Mouse (Mus musculus): Measurements from ENCODE around the gene Olfr351. TPM values are rescaled to one million over a fixed set of nuclear protein-coding genes. Genes with fewer than 3 reads are reported as not detected.

Gene Olfr351
- not detected for polyA plus RNA-seq (2014; fragmentation: Illumina TruSeq; extraction: RNeasy Lipid Tissue Mini Kit (QIAGEN cat#74804); ENCODE audit: low read depth, low replicate concordance)

GRCm38 (mm10) chr2:36862560-36862959 lies at the start of gene Olfr351:
Gene Olfr351 (minus strand): TSS chr2:36862660.

GRCm38 (mm10) chr2:36905380-36905779 lies 42.9 kb upstream of the Olfr351 start, which contains the start of gene Olfr354:
Gene Olfr354 (plus strand): TSS chr2:36905680.

GRCm38 (mm10) chr2:36892836-36893235 lies 30.4 kb upstream of the Olfr351 start, which contains the start of gene Olfr353:
Gene Olfr353 (minus strand): TSS chr2:36892936.

GRCm38 (mm10) chr2:36868160-36868559 lies 5.7 kb upstream of the Olfr351 start, which contains the start of gene Olfr352:
Gene Olfr352 (plus strand): TSS chr2:36868460.

GRCm38 (mm10) chr2:36846010-36846409 lies 16.4 kb downstream of the Olfr351 start, which contains the start of gene Olfr350:
Gene Olfr350 (plus strand): TSS chr2:36846310.

GRCm38 (mm10) chr2:36816932-36817331 lies 45.5 kb downstream of the Olfr351 start, which contains the start of gene Olfr3:
Gene Olfr3 (minus strand): TSS chr2:36817032.

Other genes starting within 250 kb of the Olfr351 start
- not detected for gene Olfr345, start 222.6 kb downstream of the Olfr351 start, polyA plus RNA-seq (2014; fragmentation: Illumina TruSeq; extraction: RNeasy Lipid Tissue Mini Kit (QIAGEN cat#74804); ENCODE audit: low read depth, low replicate concordance)
- not detected for gene Olfr346, start 176.9 kb downstream of the Olfr351 start, polyA plus RNA-seq (2014; fragmentation: Illumina TruSeq; extraction: RNeasy Lipid Tissue Mini Kit (QIAGEN cat#74804); ENCODE audit: low read depth, low replicate concordance)
- not detected for gene Olfr347, start 130.8 kb downstream of the Olfr351 start, polyA plus RNA-seq (2014; fragmentation: Illumina TruSeq; extraction: RNeasy Lipid Tissue Mini Kit (QIAGEN cat#74804); ENCODE audit: low read depth, low replicate concordance)
- not detected for gene Olfr348, start 78.4 kb downstream of the Olfr351 start, polyA plus RNA-seq (2014; fragmentation: Illumina TruSeq; extraction: RNeasy Lipid Tissue Mini Kit (QIAGEN cat#74804); ENCODE audit: low read depth, low replicate concordance)
- not detected for gene Olfr50, start 72.1 kb downstream of the Olfr351 start, polyA plus RNA-seq (2014; fragmentation: Illumina TruSeq; extraction: RNeasy Lipid Tissue Mini Kit (QIAGEN cat#74804); ENCODE audit: low read depth, low replicate concordance)
- gene Olfr3, start 45.6 kb downstream of the Olfr351 start, polyA plus RNA-seq (2014; fragmentation: Illumina TruSeq; extraction: RNeasy Lipid Tissue Mini Kit (QIAGEN cat#74804); ENCODE audit: low read depth, low replicate concordance) = not detected
- gene Olfr350, start 16.4 kb downstream of the Olfr351 start, polyA plus RNA-seq (2014; fragmentation: Illumina TruSeq; extraction: RNeasy Lipid Tissue Mini Kit (QIAGEN cat#74804); ENCODE audit: low read depth, low replicate concordance) = not detected
- gene Olfr352, start 5.8 kb upstream of the Olfr351 start, polyA plus RNA-seq (2014; fragmentation: Illumina TruSeq; extraction: RNeasy Lipid Tissue Mini Kit (QIAGEN cat#74804); ENCODE audit: low read depth, low replicate concordance) = not detected
- gene Olfr353, start 30.3 kb upstream of the Olfr351 start, polyA plus RNA-seq (2014; fragmentation: Illumina TruSeq; extraction: RNeasy Lipid Tissue Mini Kit (QIAGEN cat#74804); ENCODE audit: low read depth, low replicate concordance) = not detected
- gene Olfr354, start 43.0 kb upstream of the Olfr351 start, polyA plus RNA-seq (2014; fragmentation: Illumina TruSeq; extraction: RNeasy Lipid Tissue Mini Kit (QIAGEN cat#74804); ENCODE audit: low read depth, low replicate concordance) = not detected
- gene Olfr355, start 66.2 kb upstream of the Olfr351 start, polyA plus RNA-seq (2014; fragmentation: Illumina TruSeq; extraction: RNeasy Lipid Tissue Mini Kit (QIAGEN cat#74804); ENCODE audit: low read depth, low replicate concordance) = not detected
- not detected for gene Olfr356, start 74.5 kb upstream of the Olfr351 start, polyA plus RNA-seq (2014; fragmentation: Illumina TruSeq; extraction: RNeasy Lipid Tissue Mini Kit (QIAGEN cat#74804); ENCODE audit: low read depth, low replicate concordance)
- not detected for gene Olfr357, start 131.2 kb upstream of the Olfr351 start, polyA plus RNA-seq (2014; fragmentation: Illumina TruSeq; extraction: RNeasy Lipid Tissue Mini Kit (QIAGEN cat#74804); ENCODE audit: low read depth, low replicate concordance)
- not detected for gene Olfr358, start 146.7 kb upstream of the Olfr351 start, polyA plus RNA-seq (2014; fragmentation: Illumina TruSeq; extraction: RNeasy Lipid Tissue Mini Kit (QIAGEN cat#74804); ENCODE audit: low read depth, low replicate concordance)
- not detected for gene Olfr360, start 203.1 kb upstream of the Olfr351 start, polyA plus RNA-seq (2014; fragmentation: Illumina TruSeq; extraction: RNeasy Lipid Tissue Mini Kit (QIAGEN cat#74804); ENCODE audit: low read depth, low replicate concordance)
- not detected for gene Olfr361, start 226.6 kb upstream of the Olfr351 start, polyA plus RNA-seq (2014; fragmentation: Illumina TruSeq; extraction: RNeasy Lipid Tissue Mini Kit (QIAGEN cat#74804); ENCODE audit: low read depth, low replicate concordance)